Mouse (Mus musculus): Measurements from ENCODE around the gene Stx3. TPM values are rescaled to one million over a fixed set of nuclear protein-coding genes. Genes with fewer than 3 reads are reported as not detected.
A peak's percentile ranks its signal among the peaks of the same experiment; 100 is the strongest.

Gene Stx3
- polyA plus RNA-seq, 1 experiment from 2014 or later, result 14.9 TPM

DNA sequence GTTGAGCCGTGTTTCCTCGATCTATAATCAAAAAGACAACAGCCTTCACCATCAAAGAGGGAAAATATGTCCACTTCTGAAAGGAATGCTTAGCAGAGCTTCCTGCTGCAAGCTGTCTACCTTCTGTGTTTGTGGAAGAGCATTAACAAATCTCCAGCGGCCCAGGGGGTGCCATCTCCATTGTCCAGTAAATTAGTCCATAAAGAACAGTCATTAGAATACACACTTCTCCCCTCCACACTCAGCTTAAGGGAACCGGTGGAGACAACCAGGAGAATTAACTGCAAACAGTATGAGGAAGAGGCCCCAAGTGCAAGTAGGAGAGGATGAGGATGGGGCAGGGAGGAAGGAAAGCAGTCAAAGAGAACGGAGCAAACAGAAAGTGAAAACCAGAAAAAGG, 27.4 kb downstream of the Stx3 start:
- Histone ChIP-seq H3K4me3 (replicated peaks; ENCODE audit: low read length) (no peak overlapping the region), H3K4me2 (ENCODE audit: low read length) (no peak overlapping the region), H3K36me3 (ENCODE audit: control insufficient read depth, insufficient read depth) (no peaks in the 10 kb centered on the region), H3K27me3 (replicated peaks; ENCODE audit: control insufficient read depth, insufficient read depth, low read length) (no peaks in the 10 kb centered on the region), H3K27ac (ENCODE audit: low read length) (no peak overlapping the region), H3K4me1 (replicated peaks; ENCODE audit: control insufficient read depth, insufficient read depth, low read length) (no peaks in the 10 kb centered on the region), H3K9ac (replicated peaks; ENCODE audit: low read depth, low read length) (no peak overlapping the region), H3K9me3 (ENCODE audit: control insufficient read depth, low read length) (no peaks in the 10 kb centered on the region)
- WGBS, result 62% methylated on average over 5 of the region's 5 CpGs
- no peak for ATAC-seq

DNA sequence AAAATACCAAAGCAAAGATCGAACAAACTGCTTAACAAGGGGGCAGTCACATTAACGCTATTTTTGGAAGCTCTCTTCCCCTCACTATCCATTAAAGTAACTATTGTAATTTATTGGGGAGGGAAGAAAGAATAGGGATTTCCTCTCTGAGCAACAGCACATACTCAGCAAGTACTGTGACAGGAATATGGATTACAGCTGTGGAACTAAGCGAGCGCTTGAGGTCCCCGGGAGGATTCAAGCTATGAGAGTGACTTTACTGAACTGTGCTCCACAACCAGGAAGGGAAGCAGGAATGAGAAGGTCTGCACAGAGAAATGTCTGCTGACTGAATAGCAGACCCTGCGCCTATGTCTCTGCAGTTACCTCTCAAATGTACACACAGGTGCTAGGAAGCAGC, 30.3 kb downstream of the Stx3 start:
- Histone ChIP-seq H3K9me3 (ENCODE audit: control insufficient read depth, low read length) (no peaks in the 10 kb centered on the region), H3K4me2 (ENCODE audit: low read length) (no peak overlapping the region), H3K9ac (replicated peaks; ENCODE audit: low read depth, low read length) (no peak overlapping the region), H3K4me1 (replicated peaks; ENCODE audit: control insufficient read depth, insufficient read depth, low read length) (no peaks in the 10 kb centered on the region), H3K4me3 (replicated peaks; ENCODE audit: low read length) (no peak overlapping the region), H3K36me3 (ENCODE audit: control insufficient read depth, insufficient read depth) (no peaks in the 10 kb centered on the region), H3K27ac (ENCODE audit: low read length) (no peak overlapping the region), H3K27me3 (replicated peaks; ENCODE audit: control insufficient read depth, insufficient read depth, low read length) (no peaks in the 10 kb centered on the region)
- ATAC-seq, result no peak
- WGBS, result 93% methylated on average over 6 of the region's 6 CpGs

DNA sequence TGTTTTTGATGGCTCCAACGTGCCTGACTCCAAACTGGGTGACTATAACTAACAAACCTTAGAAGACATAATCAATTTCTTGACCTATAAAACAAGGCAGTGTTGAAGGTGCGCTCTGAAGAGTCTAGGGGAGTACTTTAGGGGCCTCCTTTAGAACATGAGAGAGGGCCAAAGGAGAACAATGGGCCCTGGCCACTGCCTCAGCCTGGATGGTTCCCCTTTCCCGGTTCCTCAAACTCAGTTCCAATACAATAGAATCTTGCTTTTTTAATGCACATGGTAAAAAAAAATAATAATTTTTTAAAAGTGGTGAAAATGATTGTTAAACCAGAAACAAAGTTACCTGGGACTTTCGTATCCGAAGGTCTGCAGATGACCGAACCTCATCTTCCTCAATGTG, 31.4 kb downstream of the Stx3 start:
- no peaks in the 10 kb centered on the region for H3K27me3 ChIP-seq (replicated peaks; ENCODE audit: control insufficient read depth, insufficient read depth, low read length)
- 89% methylated on average over 6 of the region's 6 CpGs for WGBS
- no peak overlapping the region for H3K9ac ChIP-seq (replicated peaks; ENCODE audit: low read depth, low read length)
- H3K4me2 ChIP-seq (ENCODE audit: low read length), result no peak overlapping the region
- H3K27ac ChIP-seq (ENCODE audit: low read length), result no peak overlapping the region
- ATAC-seq, result no peak
- no peaks in the 10 kb centered on the region for H3K36me3 ChIP-seq (ENCODE audit: control insufficient read depth, insufficient read depth)
- H3K4me3 ChIP-seq (replicated peaks; ENCODE audit: low read length), result no peak overlapping the region
- no peaks in the 10 kb centered on the region for H3K9me3 ChIP-seq (ENCODE audit: control insufficient read depth, low read length)
- H3K4me1 ChIP-seq (replicated peaks; ENCODE audit: control insufficient read depth, insufficient read depth, low read length), result no peaks in the 10 kb centered on the region

DNA sequence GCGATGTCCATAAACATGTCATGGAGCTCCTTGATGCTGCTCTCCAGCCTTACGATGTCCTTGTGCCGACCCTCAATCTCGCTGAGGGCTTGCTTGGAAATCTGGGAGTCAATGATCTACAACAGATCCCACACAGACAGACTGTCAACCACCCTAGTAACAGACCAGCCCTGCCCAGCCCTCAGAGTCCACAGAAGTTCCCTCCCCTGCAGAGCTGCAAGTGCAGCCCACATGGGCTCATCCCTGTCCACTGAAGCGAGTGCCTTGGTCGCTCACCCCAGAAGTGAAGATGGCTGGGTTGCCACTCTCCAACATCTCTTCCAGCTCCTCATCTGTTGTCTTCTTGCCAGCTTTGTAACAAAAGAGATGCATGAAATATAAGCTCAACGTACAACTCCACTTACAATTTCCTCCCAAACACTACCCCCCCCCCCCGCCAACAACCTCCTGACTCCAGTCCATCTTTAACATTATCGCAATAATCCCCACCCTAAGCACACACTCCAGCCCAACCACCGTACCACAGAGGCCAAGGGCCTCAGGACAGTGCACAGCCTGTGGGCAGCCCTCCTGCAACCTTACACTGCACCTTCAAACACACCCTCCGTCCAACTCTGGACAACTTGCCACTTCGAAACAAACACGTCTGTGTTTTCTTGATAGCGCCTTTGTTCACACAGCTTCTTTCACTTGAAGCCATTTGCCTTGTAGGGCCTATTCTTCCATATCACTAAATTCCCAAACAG, 33.6 kb downstream of the Stx3 start:
- no peak overlapping the region for H3K4me3 ChIP-seq (replicated peaks; ENCODE audit: low read length)
- no peak overlapping the region for H3K9ac ChIP-seq (replicated peaks; ENCODE audit: low read depth, low read length)
- H3K9me3 ChIP-seq (ENCODE audit: control insufficient read depth, low read length), result no peaks in the 10 kb centered on the region
- H3K4me1 ChIP-seq (replicated peaks; ENCODE audit: control insufficient read depth, insufficient read depth, low read length), result no peaks in the 10 kb centered on the region
- no peaks in the 10 kb centered on the region for H3K27me3 ChIP-seq (replicated peaks; ENCODE audit: control insufficient read depth, insufficient read depth, low read length)
- H3K4me2 ChIP-seq (ENCODE audit: low read length), result no peak overlapping the region
- no peak for ATAC-seq
- WGBS, result 94% methylated on average over 14 of the region's 14 CpGs
- H3K36me3 ChIP-seq (ENCODE audit: control insufficient read depth, insufficient read depth), result no peaks in the 10 kb centered on the region
- no peak overlapping the region for H3K27ac ChIP-seq (ENCODE audit: low read length)

DNA sequence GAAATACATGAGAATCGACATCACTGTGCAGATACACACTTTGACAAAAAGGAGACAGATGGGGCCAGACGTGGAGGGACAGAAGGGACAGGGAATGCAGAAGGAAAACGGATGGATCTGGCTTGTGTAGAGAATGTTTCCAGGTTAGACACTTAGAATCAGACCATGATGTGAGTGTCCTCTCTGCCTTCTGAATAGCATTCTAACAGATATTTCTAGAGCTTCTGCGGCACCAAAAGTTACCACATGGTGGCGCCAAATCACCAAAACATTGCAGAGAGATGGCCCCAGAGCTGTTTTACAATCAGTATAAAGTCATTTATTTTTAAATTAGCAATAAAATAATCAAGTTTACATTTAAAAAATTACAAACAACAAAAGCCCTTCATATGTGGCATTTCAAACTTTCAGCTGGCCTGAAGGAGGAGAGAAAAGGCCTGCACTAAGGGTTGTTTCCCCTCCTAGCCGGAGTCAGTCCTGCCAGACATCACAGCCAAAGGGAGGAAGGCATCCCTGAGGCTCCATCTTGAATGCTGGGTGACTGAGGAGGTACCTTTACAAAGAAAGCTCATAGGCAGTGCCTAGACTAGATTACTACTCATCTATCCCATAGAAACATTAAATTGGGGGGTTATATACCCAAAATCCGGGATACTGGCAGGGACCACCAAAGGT, 41.9 kb downstream of the Stx3 start:
- Histone ChIP-seq H3K4me1 (replicated peaks; ENCODE audit: control insufficient read depth, insufficient read depth, low read length) (no peaks in the 10 kb centered on the region), H3K4me3 (replicated peaks; ENCODE audit: low read length) (no peak overlapping the region), H3K4me2 (ENCODE audit: low read length) (no peak overlapping the region), H3K27ac (ENCODE audit: low read length) (no peak overlapping the region), H3K36me3 (ENCODE audit: control insufficient read depth, insufficient read depth) (peaks cover 18% of the 10 kb centered on the region), H3K9ac (replicated peaks; ENCODE audit: low read depth, low read length) (no peak overlapping the region), H3K9me3 (ENCODE audit: control insufficient read depth, low read length) (no peaks in the 10 kb centered on the region), H3K27me3 (replicated peaks; ENCODE audit: control insufficient read depth, insufficient read depth, low read length) (no peaks in the 10 kb centered on the region)
- peak; percentile 43; the same call in 1 of the 2 replicates for ATAC-seq
- 57% methylated on average over 7 of the region's 7 CpGs for WGBS

DNA sequence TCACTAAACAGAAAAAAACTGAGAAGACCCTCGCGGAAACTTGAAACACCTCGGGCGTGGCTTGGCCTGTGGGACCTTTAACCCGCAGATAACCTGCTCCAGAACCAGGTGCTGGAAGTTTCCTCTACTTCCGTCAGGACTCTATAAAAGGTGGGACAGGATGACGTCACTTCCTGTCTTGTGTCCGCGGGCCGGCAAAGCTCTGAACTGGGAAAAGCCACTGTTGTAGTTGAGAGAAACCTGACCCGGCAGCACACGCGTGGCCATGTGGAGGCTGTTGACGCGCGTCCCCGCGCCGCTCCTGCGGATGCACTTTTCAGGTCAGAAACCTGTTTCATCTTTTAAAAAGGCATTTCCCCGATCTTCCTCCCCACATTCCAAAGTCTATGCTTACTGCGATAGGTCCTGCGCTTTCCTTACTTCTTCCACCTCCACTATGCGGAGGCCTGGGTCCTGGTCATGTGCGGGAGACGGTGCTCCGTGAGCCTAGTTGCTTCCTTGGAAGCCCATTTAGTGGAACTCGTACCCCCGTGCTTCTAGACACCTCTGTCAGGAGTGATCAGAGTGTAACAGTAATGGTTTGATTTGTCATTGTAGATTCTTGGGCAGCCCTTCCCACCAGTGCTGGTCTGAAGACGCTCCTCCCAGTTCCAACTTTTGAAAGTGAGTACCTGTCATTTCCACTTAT, 48.9 kb downstream of the Stx3 start, which contains the start of gene Mrpl16:
Gene Mrpl16, plus strand, starts transcription at position 187 of the 688 bp plus-strand sequence.
- Histone ChIP-seq H3K4me1 (replicated peaks; ENCODE audit: control insufficient read depth, insufficient read depth, low read length) (peaks cover 10% of the 10 kb centered on the region), H3K9me3 (ENCODE audit: control insufficient read depth, low read length) (no peaks in the 10 kb centered on the region), H3K27ac (ENCODE audit: low read length) (peak within 1 kb of the TSS; percentile 28), H3K4me3 (replicated peaks; ENCODE audit: low read length) (peak within 1 kb of the TSS; percentile 75), H3K4me2 (ENCODE audit: low read length) (peak within 1 kb of the TSS; percentile 89), H3K36me3 (ENCODE audit: control insufficient read depth, insufficient read depth) (peaks cover 10% of the 10 kb centered on the region), H3K9ac (replicated peaks; ENCODE audit: low read depth, low read length) (peak within 1 kb of the TSS; percentile 71), H3K27me3 (replicated peaks; ENCODE audit: control insufficient read depth, insufficient read depth, low read length) (no peaks in the 10 kb centered on the region)
- peak; percentile 91 for ATAC-seq
- under 1% methylated on average over 30 of the region's 30 CpGs for WGBS

DNA sequence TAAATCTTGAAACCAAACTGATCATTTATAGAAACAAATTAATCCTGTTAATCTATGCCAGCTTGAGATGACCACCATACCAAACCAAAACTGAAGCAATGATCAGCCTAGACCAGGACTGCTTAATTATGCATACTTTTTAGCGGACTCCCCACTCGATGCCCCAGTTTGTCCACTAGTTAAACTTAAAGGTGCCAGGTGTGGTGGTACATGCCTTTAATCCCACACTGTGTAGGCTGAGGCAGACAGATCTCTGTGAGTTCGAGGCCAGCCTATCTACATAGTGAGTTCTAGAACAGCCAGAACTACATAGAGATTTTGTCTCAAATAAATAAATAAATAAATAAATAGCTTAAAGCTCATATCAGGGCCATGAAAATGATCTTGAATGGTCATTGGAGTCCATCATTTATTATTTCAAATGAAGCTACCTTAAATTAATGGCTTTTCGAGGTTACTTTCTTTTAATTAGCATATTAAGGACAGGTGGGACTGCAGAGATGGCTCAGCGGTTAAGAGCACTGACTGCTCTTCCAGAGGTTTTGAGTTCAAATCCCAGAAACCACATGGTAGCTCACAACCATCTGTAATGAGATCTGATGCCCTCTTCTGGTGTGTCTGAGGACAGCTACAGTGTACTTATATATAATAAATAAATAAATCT, 49.8 kb downstream of the Stx3 start:
- Histone ChIP-seq H3K4me2 (ENCODE audit: low read length) (peak overlapping the region; percentile 89), H3K9ac (replicated peaks; ENCODE audit: low read depth, low read length) (no peak overlapping the region), H3K4me1 (replicated peaks; ENCODE audit: control insufficient read depth, insufficient read depth, low read length) (peaks cover 10% of the 10 kb centered on the region), H3K27ac (ENCODE audit: low read length) (no peak overlapping the region), H3K9me3 (ENCODE audit: control insufficient read depth, low read length) (no peaks in the 10 kb centered on the region), H3K36me3 (ENCODE audit: control insufficient read depth, insufficient read depth) (peaks cover 10% of the 10 kb centered on the region), H3K27me3 (replicated peaks; ENCODE audit: control insufficient read depth, insufficient read depth, low read length) (no peaks in the 10 kb centered on the region), H3K4me3 (replicated peaks; ENCODE audit: low read length) (no peak overlapping the region; the same call in 1 of the 2 replicates)
- ATAC-seq, result peak; percentile 6; the same call in 1 of the 2 replicates
- WGBS, result 89% methylated on average over 5 of the region's 5 CpGs

DNA sequence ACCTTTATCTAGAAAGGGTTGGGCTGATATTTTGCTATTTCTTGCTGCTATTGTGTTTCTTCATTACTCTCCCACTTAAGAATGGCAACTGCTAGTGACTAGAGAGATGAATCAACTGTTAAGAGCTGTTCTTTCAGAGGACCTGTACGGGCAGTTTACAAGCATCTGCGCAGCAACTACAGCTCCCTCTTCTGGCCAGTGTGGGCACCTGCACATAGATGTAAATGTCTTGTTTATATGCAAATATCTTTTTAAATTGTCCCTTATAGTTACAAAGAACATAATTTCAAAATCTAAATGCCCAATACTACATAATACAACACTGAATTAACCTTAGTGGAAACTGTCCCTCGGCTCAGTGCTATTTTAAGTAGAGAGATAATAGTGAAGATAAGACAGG, 51.0 kb downstream of the Stx3 start:
- H3K27ac ChIP-seq (ENCODE audit: low read length), result no peak overlapping the region
- ATAC-seq, result no peak
- no peaks in the 10 kb centered on the region for H3K27me3 ChIP-seq (replicated peaks; ENCODE audit: control insufficient read depth, insufficient read depth, low read length)
- peaks cover 4% of the 10 kb centered on the region for H3K36me3 ChIP-seq (ENCODE audit: control insufficient read depth, insufficient read depth)
- H3K9ac ChIP-seq (replicated peaks; ENCODE audit: low read depth, low read length), result no peak overlapping the region
- 17% methylated on average over 3 of the region's 3 CpGs for WGBS
- no peak overlapping the region for H3K4me2 ChIP-seq (ENCODE audit: low read length)
- peaks cover 10% of the 10 kb centered on the region for H3K4me1 ChIP-seq (replicated peaks; ENCODE audit: control insufficient read depth, insufficient read depth, low read length)
- H3K9me3 ChIP-seq (ENCODE audit: control insufficient read depth, low read length), result no peaks in the 10 kb centered on the region
- H3K4me3 ChIP-seq (replicated peaks; ENCODE audit: low read length), result no peak overlapping the region

DNA sequence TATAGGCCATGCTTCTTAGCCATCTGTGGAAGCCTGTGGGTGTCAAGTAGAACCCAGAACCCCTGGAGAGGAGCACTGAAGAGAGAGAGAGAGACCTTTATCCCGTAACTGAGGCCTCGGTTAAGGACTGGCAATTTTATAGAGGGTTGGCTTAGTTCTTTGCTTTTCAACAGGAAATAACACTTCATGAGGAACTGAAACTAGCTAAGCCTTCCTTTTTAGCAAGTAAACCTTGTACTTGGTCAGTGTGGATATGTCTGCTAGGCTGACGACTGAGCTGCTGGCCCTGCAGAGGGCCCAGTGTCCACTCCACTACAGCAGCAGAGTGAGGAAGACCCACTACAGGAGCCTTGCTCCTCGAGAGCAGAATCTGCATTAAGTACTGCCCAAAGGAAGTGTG, 52.8 kb downstream of the Stx3 start:
- no peak overlapping the region for H3K27ac ChIP-seq (ENCODE audit: low read length)
- no peak overlapping the region for H3K4me3 ChIP-seq (replicated peaks; ENCODE audit: low read length)
- H3K4me2 ChIP-seq (ENCODE audit: low read length), result no peak overlapping the region
- no peaks in the 10 kb centered on the region for H3K27me3 ChIP-seq (replicated peaks; ENCODE audit: control insufficient read depth, insufficient read depth, low read length)
- peaks cover 10% of the 10 kb centered on the region for H3K4me1 ChIP-seq (replicated peaks; ENCODE audit: control insufficient read depth, insufficient read depth, low read length)
- no peaks in the 10 kb centered on the region for H3K36me3 ChIP-seq (ENCODE audit: control insufficient read depth, insufficient read depth)
- no peak overlapping the region for H3K9ac ChIP-seq (replicated peaks; ENCODE audit: low read depth, low read length)
- WGBS, result 73% methylated on average over 4 of the region's 4 CpGs
- H3K9me3 ChIP-seq (ENCODE audit: control insufficient read depth, low read length), result no peaks in the 10 kb centered on the region
- no peak for ATAC-seq
